Mouse (Mus musculus): ENCODE measurements at regions not wholly inside any gene's neighbourhood (a gene's known extent, or its start where the extent isn't known, plus 50 kb on each side); places are given as distances from the start of the nearest gene placed in this dataset.

GRCm38 (mm10) chr6:107657805-107658204, 128.2 kb downstream of the Lrrn1 start:
- TF ChIP-seq POLR2A (IDR thresholded peaks at IDR 0.05; ENCODE audit: insufficient read depth, low read depth, low read length): no peak
- TF ChIP-seq CTCF (IDR thresholded peaks at IDR 0.05): no peak
- no peak for TF ChIP-seq EP300 (IDR thresholded peaks at IDR 0.05; ENCODE audit: insufficient read depth, low read depth, low read length)
